Mouse (Mus musculus): ENCODE measurements around the gene Gm21903. TPM values are rescaled to one million over a fixed set of nuclear protein-coding genes. Genes with fewer than 3 reads are reported as not detected.
A peak's percentile ranks its signal among the peaks of the same experiment; 100 is the strongest.
"Not testable (repeated sequence)": the region's sequence is repeated elsewhere in the genome, so short reads cannot be mapped to it uniquely, and the experiment has no call there.

The Gm21903 gene
- polyA plus RNA-seq (2015; fragmentation: Nextera tagmentation; extraction: Ambion mirVana): not detected in 2 replicates

DNA sequence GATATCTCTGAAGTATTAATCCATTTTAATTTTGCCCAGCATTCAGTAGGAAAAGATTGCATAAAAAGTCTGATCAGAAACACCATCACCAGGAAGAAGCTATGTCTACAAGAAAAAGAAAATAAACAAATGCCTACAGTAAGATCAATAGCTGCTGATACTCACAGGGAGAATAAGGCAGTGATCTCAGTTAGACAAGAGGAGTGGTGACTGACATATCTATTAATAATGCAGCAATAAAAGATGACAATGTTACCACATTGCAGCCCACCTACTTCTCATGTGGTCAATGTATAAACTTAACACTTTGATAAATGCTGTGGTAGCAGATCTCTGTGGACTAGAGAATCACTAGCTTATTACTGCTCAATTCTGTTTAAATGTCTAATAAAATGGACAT lies at the start of gene Gm21903:
Gene Gm21903 (minus strand): TSS at position 101 of the 400 bp plus-strand sequence.
- no peak within 1 kb of the TSS for H3K9ac ChIP-seq (replicated peaks)
- H3K27ac ChIP-seq (replicated peaks): no peak within 1 kb of the TSS
- no peak within 1 kb of the TSS for H3K4me3 ChIP-seq (replicated peaks)
- no peaks in the 10 kb centered on the region for H3K4me1 ChIP-seq
- no peak for ATAC-seq (ENCODE audit: low FRiP score)
- H3K36me3 ChIP-seq: no peaks in the 10 kb centered on the region
- H3K9me3 ChIP-seq (replicated peaks): peaks cover 5% of the 10 kb centered on the region; the same call in 1 of the 2 replicates
- H3K4me2 ChIP-seq: no peak within 1 kb of the TSS
- H3K27me3 ChIP-seq (replicated peaks): no peaks in the 10 kb centered on the region

DNA sequence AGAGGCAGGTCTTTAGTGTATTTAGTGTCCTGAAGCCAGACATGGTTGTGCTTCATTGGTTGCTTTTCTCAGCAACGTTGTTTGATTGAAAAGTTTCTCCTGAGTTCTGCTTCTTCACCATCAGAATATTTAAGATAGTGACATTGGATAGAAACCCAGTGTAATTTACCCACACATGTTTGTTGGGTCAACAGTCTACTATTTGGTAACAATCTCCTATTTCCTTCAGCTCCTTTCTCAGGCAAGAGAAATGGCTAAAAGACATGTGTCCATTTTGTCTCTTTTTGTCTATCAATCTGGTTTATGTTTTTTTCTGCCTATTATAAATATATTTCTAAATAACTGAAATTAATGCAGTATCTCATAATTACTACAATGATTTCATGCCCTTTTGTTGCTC lies 33.8 kb upstream of the Gm21903 start, which contains the start of gene Esp23:
Gene Esp23 (minus strand): TSS at position 101 of the 400 bp plus-strand sequence.
- Histone ChIP-seq H3K4me2 (no peak within 1 kb of the TSS), H3K9me3 (replicated peaks) (peaks cover 7% of the 10 kb centered on the region; the same call in 1 of the 2 replicates), H3K27ac (replicated peaks) (no peak within 1 kb of the TSS), H3K4me3 (replicated peaks) (no peak within 1 kb of the TSS), H3K36me3 (no peaks in the 10 kb centered on the region), H3K27me3 (replicated peaks) (no peaks in the 10 kb centered on the region), H3K4me1 (no peaks in the 10 kb centered on the region), H3K9ac (replicated peaks) (no peak within 1 kb of the TSS)
- WGBS: 51% methylated on average over 1 of the region's 1 CpGs
- no peak for ATAC-seq (ENCODE audit: low FRiP score)

DNA sequence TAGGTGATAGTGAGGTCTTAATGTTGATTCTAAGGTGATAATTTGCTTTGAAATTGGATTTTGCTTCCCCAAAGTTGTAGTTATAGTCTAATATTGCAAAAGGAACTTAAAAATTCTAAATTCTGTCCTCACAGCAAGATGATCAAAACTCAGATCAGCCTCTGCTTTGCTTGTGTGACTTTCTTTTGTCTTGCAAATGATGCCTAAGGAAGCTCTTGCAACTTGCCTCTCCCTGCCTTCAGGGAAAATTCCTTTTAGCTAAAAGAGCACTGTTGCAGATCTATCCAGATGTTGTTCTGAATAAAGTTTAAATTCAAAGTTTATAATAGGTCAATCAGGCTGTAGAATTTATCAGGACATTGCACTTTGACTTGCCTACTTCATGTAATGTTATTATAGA lies 20.5 kb upstream of the Gm21903 start:
- no peak overlapping the region for H3K9ac ChIP-seq (replicated peaks)
- H3K27me3 ChIP-seq (replicated peaks): no peaks in the 10 kb centered on the region
- no peak overlapping the region for H3K4me2 ChIP-seq
- ATAC-seq (ENCODE audit: low FRiP score): no peak
- no peak overlapping the region for H3K27ac ChIP-seq (replicated peaks)
- no peak overlapping the region for H3K4me3 ChIP-seq (replicated peaks)
- H3K9me3 ChIP-seq (replicated peaks): peaks cover 21% of the 10 kb centered on the region; the same call in 1 of the 2 replicates
- no peaks in the 10 kb centered on the region for H3K4me1 ChIP-seq
- no peaks in the 10 kb centered on the region for H3K36me3 ChIP-seq

DNA sequence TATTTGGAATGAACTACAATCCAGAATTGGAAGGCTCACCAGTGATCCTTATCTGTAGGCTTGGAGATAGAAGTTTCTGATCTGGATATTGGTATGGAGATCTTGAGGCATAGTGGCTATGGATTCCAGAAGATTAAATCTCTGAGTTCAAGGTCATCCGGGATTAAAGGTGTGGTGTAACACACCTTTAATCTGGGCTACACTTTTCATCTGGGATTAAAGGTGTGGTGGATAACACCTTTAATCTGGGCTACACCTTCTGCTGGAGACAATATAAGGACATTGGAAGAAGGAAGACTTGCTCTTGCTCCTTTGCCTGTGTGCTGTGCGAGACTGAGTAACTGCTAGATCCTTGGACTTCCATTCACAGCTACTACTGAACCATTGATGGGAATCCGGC lies 6.7 kb downstream of the Gm21903 start, which contains the start of gene Esp24:
Gene Esp24 (plus strand): TSS at position 301 of the 400 bp plus-strand sequence.
- H3K9me3 ChIP-seq (replicated peaks); H3K27me3 ChIP-seq (replicated peaks); ATAC-seq (ENCODE audit: low FRiP score); H3K4me3 ChIP-seq (replicated peaks); H3K27ac ChIP-seq (replicated peaks); H3K9ac ChIP-seq (replicated peaks); H3K4me1 ChIP-seq; H3K4me2 ChIP-seq; H3K36me3 ChIP-seq: not testable (repeated sequence)
- 91% methylated on average over 3 of the region's 3 CpGs for WGBS

DNA sequence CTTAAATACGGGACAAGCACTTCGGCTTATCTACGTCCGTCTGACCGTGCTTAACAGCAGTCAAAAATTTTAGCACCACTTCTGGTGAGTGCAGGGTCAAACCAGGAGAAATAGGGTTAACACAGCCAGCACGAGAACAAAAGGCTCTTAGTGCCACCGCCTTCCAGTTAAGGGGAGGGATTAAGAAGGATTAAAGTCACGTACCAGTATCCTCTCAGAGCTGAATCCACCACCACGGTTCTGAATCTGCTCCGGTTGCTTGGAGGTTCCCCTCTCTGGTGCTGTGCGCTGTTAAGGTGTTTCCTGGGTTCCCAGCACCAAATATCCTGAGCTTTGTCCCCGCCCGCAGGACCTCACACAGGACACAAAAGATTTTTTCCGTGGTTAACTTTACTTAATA lies 26.0 kb downstream of the Gm21903 start:
- H3K27ac ChIP-seq (replicated peaks): no peak overlapping the region
- peaks cover 2% of the 10 kb centered on the region; the same call in 1 of the 2 replicates for H3K9me3 ChIP-seq (replicated peaks)
- no peak for ATAC-seq (ENCODE audit: low FRiP score)
- H3K4me2 ChIP-seq: no peak overlapping the region
- H3K4me3 ChIP-seq (replicated peaks): no peak overlapping the region
- H3K4me1 ChIP-seq: no peaks in the 10 kb centered on the region
- H3K27me3 ChIP-seq (replicated peaks): no peaks in the 10 kb centered on the region
- H3K9ac ChIP-seq (replicated peaks): no peak overlapping the region
- H3K36me3 ChIP-seq: no peaks in the 10 kb centered on the region
- WGBS: 66% methylated on average over 14 of the region's 14 CpGs

GRCm38 (mm10) chr17:39010675-39011638 lies 32.2 kb downstream of the Gm21903 start:
- ATAC-seq (ENCODE audit: low FRiP score): peak; percentile 35; the same call in 1 of the 2 replicates
- H3K27me3 ChIP-seq (replicated peaks): no peaks in the 10 kb centered on the region
- no peaks in the 10 kb centered on the region for H3K4me1 ChIP-seq
- H3K9me3 ChIP-seq (replicated peaks): peaks cover 2% of the 10 kb centered on the region; the same call in 1 of the 2 replicates
- peak overlapping the region; percentile 51 for H3K4me2 ChIP-seq
- no peak overlapping the region for H3K27ac ChIP-seq (replicated peaks)
- no peak overlapping the region for H3K9ac ChIP-seq (replicated peaks)
- no peaks in the 10 kb centered on the region for H3K36me3 ChIP-seq
- 38% methylated on average over 30 of the region's 30 CpGs for WGBS
- H3K4me3 ChIP-seq (replicated peaks): peak overlapping the region; percentile 32

- Histone ChIP-seq H3K4me3 (replicated peaks) (no peak overlapping the region), H3K9ac (replicated peaks) (no peak overlapping the region), H3K4me1 (no peaks in the 10 kb centered on the region), H3K27ac (replicated peaks) (no peak overlapping the region), H3K9me3 (replicated peaks) (no peaks in the 10 kb centered on the region), H3K27me3 (replicated peaks) (no peaks in the 10 kb centered on the region), H3K36me3 (no peaks in the 10 kb centered on the region), H3K4me2 (no peak overlapping the region)
- no peak for ATAC-seq (ENCODE audit: low FRiP score)
- WGBS: 85% methylated on average over 1 of the region's 1 CpGs
Observed at GRCm38 (mm10) chr17:39009846-39010245, 33.3 kb downstream of the Gm21903 start.

Other genes starting within 250 kb of the Gm21903 start
- gene Esp24, start 6.6 kb downstream of the Gm21903 start, polyA plus RNA-seq (2015; fragmentation: Nextera tagmentation; extraction: Ambion mirVana): not detected in 2 replicates
- gene Esp23, start 33.7 kb upstream of the Gm21903 start, polyA plus RNA-seq (2015; fragmentation: Nextera tagmentation; extraction: Ambion mirVana): not detected in 2 replicates
- gene Esp22, start 52.0 kb upstream of the Gm21903 start, polyA plus RNA-seq (2015; fragmentation: Nextera tagmentation; extraction: Ambion mirVana): not detected in 2 replicates